Mouse (Mus musculus) bone marrow, adult 2 months (tissue): ENCODE results near the gene Cfap45.

Experiments
- CTCF ChIP-seq: fragments of 200-500 bp; IDR thresholded peaks from 2 replicates; pipeline ENCODE4 v1.5.1; 2011; ENCODE audit warnings: low read length, control low read depth; ENCODE audit not compliant: control insufficient read depth, insufficient read depth
- POLR2A ChIP-seq: fragments of 200-500 bp; IDR thresholded peaks from 2 replicates; pipeline ENCODE4 v1.6.1; 2011; ENCODE audit warnings: low read depth, mild to moderate bottlenecking, control low read depth, low read length, borderline replicate concordance; ENCODE audit not compliant: control insufficient read depth

DNA sequence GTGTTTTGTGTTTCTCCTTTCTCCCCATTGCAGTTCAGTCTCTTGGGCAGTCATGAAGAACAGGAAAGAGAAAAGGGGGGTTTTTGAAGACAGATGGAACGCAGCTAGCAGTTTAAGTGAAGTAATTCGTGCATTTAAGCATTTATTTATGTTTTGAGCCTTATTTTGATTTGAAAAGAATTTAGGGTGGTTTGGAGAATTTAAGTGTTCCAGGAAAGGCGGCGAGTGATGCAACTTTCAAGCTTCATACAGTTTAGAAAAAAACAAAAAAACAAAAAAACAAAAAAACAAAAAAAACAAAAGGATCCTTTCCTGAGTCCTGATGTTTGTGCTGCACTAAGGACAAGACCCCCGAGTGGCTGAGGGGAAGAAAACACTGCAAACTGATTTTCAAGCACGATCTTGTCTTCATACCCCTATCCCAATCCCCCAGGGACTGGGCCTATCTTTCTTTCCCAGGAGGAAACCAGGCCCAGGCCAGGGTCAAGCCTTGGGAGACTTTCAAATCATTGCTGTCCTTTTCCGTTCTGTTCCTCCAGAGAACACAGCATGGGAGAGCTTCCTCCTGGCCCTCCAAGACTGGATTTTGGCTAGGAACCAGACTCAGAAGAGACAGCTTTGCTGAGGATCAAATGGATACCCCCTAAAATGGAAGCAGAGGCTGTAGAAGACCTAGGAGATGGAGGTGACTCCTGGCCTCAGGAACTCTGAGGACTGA lies 5.9 kb upstream of the Cfap45 start:
- no peak for TF ChIP-seq CTCF
- TF ChIP-seq POLR2A = no peak
